Mouse (Mus musculus) liver, adult 2 months (tissue): ENCODE data around the gene Cd44.

Experiments
- CTCF ChIP-seq: fragments of 200-500 bp; IDR thresholded peaks from 2 replicates; pipeline ENCODE4 v1.5.1; 2011; ENCODE audit warnings: low read depth, low read length, control low read depth
- POLR2A ChIP-seq: fragments of 200-500 bp; IDR thresholded peaks from 2 replicates; pipeline ENCODE4 v1.6.1; 2011; ENCODE audit warnings: low read length, control low read depth; ENCODE audit not compliant: insufficient read depth; ENCODE audit errors: extremely low read depth

DNA sequence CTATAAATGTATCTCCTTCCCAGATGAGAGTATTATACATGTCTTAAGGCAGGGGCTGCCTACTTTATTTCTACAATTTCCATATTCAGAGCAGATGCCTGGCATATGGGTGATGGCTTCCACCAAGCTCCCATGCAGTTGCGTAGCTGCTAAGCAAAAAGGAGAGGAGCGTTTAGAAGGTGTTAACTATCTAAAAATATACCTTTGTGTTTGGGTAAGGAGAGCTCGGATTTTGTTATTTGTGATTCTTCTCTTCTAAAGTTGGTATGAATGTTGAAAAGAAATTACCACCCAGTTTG is 41.3 kb upstream of the Cd44 start:
- TF ChIP-seq CTCF (no peak), POLR2A (no peak)
